Mouse (Mus musculus) Patski (cell line): ENCODE measurements at regions not wholly inside any gene's neighbourhood (a gene's known extent, or its start where the extent isn't known, plus 50 kb on each side); places are given as distances from the start of the nearest gene placed in this dataset.

Source experiments
- ATAC-seq: fragments of 100-300 bp; one replicate; pipeline ENCODE4 v1.8.0; 2021
- CTCF ChIA-PET: fragments of 350-600 bp; sonication (Branson Sonifier 250); formaldehyde crosslinking; loops from one replicate; lab custom pipeline; 2022; ENCODE audit warnings: inconsistent platforms; lab: Charles Lee
- POLR2A ChIA-PET: fragments of 350-600 bp; sonication (Branson Sonifier 250); formaldehyde crosslinking; loops from one replicate; lab custom pipeline; 2022; ENCODE audit warnings: antibody characterized with exemption, inconsistent platforms; lab: Charles Lee
- DNase-seq: peaks from one replicate; pipeline ENCODE4 v3.0.0-alpha.2; 2011; ENCODE audit warnings: low read depth, low spot score
- H3K27me3 ChIP-seq: fragments of 371-371 bp; one replicate; pipeline ENCODE4 v1.5.1; 2021
- CTCF ChIP-seq: fragments of 100-300 bp; IDR thresholded peaks from one replicate; pipeline ENCODE4 v1.5.1; 2021
- in situ Hi-C: fragments of 300-500 bp; cut with MboI; formaldehyde crosslinking; loops from 3 replicates; pipeline ENCODE4 v1.11.1; 2018; ENCODE audit warnings: low pct_unique_long_range_greater_than_20kb, mixed read lengths

DNA sequence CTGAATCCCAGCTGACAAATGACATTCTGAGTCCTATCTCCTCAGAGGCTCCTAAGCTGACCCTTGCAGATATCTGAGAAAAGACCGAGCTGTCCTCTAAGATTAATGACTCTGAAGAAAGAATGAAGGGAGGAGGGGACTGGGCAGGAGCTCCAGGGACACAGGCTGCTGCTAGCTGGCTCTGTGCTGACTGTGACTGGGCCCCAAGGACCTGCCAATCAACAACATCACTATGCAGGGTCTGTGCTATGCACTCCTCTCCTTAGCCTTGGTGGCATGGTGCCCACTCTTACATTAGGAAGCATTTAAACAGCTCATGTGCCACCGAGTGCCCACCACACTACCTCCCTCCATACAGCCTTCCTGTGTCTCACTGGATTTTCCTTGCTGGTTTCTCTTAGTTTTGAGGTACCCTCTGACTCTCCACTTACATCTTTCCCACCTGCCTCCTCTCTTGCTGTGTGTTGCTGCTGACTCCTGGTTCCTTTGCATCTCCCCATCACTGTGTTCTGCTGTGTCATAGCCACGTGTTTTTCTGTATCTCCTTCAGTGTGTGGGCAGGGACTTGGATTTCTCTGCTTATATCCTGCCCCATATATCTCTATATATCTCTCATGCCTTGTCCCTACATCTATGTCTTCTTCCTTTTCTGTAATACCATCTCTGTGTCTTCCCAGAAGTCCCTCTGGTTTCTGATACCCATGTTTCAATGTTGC lies 219.4 kb upstream of the Xylt1 start:
- TF ChIP-seq CTCF, result no peak
- ATAC-seq (no peak), DNase-seq (no peak)
- in situ Hi-C loops, result no loop called here
- no peaks in the 10 kb centered on the region for H3K27me3 ChIP-seq
- CTCF ChIA-PET, result no interaction called here
- POLR2A ChIA-PET, result no interaction called here

DNA sequence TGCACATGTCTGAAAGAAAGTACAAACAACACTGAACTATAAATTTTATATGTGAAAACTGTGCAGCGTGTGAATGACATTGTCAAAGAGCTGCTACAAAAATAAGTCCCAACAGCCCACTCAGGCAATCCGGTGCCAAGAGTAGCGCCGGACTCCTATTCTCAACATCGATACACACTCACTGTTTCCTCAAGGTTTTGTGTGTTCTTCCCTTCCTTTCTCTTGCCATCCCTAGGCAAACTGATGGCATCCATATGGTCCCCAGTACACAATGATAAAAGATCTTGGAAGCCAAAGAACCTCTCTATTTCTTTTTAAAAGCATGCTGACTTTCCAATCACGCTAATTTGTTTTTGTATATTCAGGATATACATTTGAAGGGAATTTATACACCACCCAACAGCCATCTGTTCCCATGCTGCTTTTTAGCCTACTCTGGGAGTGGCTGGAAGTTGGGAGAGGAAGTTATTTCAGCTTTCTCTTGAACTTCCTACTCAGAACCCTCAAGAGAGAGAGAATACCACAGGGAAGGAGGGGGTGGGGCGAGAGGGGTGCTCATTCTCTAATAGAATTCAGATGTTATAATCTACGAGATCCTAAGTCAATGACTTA lies 205.9 kb upstream of the Xylt1 start:
- ATAC-seq (no peak), DNase-seq (no peak)
- TF ChIP-seq CTCF, result no peak
- H3K27me3 ChIP-seq, result no peaks in the 10 kb centered on the region
- ChIA-PET CTCF (no interaction called here), POLR2A (interaction anchor here (0.7 kb wide), 1 partner anchor 22 kb away, joined by 4 read pairs; no protein-coding TSS in a partner anchor)
- in situ Hi-C loops, result no loop called here

DNA sequence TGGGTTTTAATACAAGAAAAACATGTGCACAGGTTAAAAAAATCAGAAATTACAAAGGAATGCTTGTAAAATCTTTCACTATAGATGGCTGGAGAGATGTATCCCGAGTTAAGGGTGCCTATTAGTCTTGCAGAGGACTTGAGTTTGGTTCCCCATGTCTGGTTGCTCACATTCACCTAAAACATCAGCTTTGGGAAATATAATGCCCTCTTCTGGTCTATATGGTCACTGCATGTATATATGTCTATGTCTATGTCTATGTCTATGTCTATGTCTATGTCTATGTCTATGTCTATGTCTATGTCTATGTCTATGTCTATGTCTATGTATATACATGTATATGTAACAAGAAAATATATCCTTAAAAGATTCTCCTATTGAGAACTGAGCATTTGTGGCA lies 196.8 kb upstream of the Xylt1 start:
- no peak for TF ChIP-seq CTCF
- POLR2A ChIA-PET, result no interaction called here
- peaks cover 4% of the 10 kb centered on the region for H3K27me3 ChIP-seq
- no peak for DNase-seq
- in situ Hi-C loops, result no loop called here
- ATAC-seq, result no peak
- CTCF ChIA-PET, result no interaction called here

DNA sequence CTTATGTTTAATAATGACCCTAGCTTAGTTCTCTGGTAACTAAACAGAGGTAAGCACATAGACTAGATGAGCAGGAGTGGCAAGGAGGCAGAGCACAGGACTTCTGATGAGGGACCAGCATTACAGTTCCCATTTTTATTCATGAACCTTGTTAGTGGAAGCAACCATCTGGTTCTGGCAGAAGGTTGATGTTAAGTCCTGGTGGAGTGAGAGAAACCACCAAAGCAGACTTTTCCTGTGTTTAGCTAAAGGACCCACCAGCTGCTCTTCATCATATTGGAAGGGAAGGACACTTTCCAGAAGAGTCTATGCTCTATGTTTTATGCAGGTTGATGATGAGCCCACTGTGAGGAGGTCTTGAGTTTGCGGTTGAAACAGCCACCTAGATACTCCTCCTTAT lies 194.9 kb upstream of the Xylt1 start:
- CTCF ChIA-PET, result no interaction called here
- ATAC-seq, result no peak
- H3K27me3 ChIP-seq, result peaks cover 4% of the 10 kb centered on the region
- POLR2A ChIA-PET, result no interaction called here
- no peak for DNase-seq
- TF ChIP-seq CTCF, result no peak
- in situ Hi-C loops, result no loop called here

DNA sequence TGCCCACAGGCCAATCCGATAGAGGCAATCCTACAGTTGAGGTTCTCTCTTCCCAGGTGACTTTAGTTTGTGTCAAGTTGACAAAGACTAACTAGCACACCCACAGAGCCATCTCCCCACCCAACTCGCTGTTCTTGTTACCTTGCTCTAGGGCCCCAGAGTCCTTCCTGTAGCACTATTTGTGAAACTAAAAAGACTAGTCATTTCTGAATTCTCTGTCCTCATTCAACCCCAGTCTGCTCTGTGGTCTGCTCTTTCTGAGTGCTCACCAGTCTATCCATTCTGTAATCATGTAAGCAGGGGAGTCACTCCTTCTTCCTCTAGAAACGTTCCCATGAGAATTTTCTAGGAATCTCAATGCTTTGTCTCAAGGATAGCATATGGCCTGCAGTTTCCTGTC lies 184.2 kb upstream of the Xylt1 start:
- CTCF ChIA-PET, result no interaction called here
- POLR2A ChIA-PET, result interaction anchor here (0.6 kb wide), 1 partner anchor 745 kb away, joined by 3 read pairs; no protein-coding TSS in a partner anchor
- DNase-seq, result no peak
- H3K27me3 ChIP-seq, result peaks cover 3% of the 10 kb centered on the region
- in situ Hi-C loops, result no loop called here
- no peak for TF ChIP-seq CTCF
- no peak for ATAC-seq

DNA sequence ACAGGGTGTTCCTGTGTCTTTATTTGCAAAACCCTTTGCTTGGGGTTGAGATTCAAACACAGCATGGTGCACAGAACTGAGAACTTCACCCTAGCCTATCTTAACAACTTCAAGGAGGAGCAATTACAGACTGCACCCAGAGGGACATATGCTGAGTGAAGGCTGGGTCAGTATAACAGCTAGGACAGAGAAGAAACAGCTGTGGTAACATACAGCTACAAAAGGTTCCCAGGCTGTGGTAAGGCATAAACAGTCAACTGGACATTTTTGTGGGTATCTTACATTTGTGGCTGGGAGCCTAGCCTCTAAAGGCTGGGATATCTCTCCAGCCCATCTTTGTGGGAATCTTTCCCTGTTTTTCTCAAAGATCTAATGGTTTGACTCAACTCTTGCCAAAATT lies 154.5 kb upstream of the Xylt1 start:
- TF ChIP-seq CTCF, result no peak
- in situ Hi-C loops, result no loop called here
- no peak for ATAC-seq
- no peak for DNase-seq
- POLR2A ChIA-PET, result no interaction called here
- CTCF ChIA-PET, result no interaction called here
- no peaks in the 10 kb centered on the region for H3K27me3 ChIP-seq

DNA sequence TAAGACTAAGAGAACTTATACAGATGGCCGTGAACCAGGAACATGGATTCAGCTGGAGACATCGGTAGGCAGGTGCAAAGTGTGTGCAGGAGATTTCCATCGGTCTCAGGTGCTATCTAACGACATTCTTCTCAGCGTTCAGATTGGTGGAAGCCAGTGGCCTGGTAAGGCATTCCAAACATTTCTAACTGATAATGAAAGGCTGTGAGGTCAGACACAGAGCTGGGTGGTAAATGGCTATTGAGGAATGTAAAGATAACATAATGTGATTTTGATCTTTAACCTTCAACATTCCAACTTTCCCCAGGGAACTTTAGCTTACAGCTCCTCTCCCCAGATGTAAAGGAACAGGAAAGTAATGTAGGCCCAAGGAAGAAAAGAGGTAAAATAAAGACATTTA lies 151.2 kb upstream of the Xylt1 start:
- CTCF ChIA-PET, result no interaction called here
- TF ChIP-seq CTCF, result no peak
- in situ Hi-C loops, result no loop called here
- DNase-seq (no peak), ATAC-seq (no peak)
- POLR2A ChIA-PET, result no interaction called here
- H3K27me3 ChIP-seq, result no peaks in the 10 kb centered on the region

DNA sequence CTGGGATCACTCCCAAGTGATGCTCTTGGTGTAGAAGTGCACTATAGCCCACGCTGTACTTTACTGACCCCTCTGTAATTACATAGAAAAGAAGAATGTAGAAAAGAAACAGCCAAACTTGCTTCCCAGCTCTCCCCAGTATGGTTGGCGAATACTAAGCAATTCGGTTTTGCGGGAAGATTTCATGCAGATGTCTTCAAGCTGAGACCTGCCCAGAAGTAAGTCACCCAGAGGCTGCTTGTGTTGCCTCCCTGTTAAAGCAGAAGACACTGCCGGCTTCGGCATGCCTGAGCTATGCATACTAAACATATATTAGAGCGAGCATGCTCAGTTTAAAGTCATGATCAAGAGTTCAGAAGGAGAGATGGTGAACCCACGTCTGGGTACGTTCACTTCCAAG lies 124.0 kb upstream of the Xylt1 start:
- in situ Hi-C loops, result no loop called here
- DNase-seq (no peak), ATAC-seq (no peak)
- ChIA-PET POLR2A (no interaction called here), CTCF (no interaction called here)
- TF ChIP-seq CTCF, result no peak
- no peaks in the 10 kb centered on the region for H3K27me3 ChIP-seq

DNA sequence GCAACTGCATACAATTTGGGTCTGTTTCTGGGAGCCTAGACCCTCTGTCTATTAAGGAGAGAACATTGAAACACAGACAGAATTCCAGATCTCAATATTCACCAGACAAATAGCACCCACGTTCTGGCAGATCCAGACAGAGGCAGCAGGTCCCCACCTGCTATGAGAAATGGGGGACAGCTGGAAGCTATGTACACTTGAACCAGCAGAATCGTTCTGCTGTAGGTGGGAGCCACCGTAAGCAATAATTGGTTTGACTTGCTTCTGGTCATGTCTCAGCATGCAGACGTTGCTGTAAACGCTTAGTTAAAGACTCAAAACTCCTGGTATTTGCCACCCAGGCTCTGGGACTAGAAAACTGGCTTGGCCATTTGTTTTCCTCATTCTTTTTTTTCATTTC lies 122.2 kb upstream of the Xylt1 start:
- DNase-seq, result no peak
- in situ Hi-C loops, result no loop called here
- POLR2A ChIA-PET, result no interaction called here

DNA sequence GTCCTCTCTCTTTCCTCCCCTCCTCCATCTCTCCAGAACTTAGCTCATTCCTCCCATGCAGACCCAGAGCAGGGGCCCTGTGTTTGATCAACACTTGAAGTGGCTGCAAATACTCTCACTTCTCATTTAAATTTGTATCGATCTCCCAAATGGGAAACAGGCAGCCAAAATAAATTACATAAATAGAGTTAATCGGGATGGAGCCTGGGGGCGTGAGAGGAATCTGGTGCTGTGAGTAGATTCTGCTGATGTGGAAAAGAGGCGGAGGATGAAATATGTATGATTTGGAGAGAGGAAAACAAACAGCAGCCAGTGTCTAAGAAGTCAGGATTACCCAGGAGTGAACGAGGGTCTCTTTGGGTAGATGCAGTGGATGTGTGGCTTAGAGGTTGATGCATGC lies 121.6 kb upstream of the Xylt1 start:
- in situ Hi-C loops, result no loop called here

More for the DNA sequence above, 122.2 kb upstream of the Xylt1 start:
- no peak for TF ChIP-seq CTCF
- no peaks in the 10 kb centered on the region for H3K27me3 ChIP-seq
- ATAC-seq, result no peak
- CTCF ChIA-PET, result no interaction called here

DNA sequence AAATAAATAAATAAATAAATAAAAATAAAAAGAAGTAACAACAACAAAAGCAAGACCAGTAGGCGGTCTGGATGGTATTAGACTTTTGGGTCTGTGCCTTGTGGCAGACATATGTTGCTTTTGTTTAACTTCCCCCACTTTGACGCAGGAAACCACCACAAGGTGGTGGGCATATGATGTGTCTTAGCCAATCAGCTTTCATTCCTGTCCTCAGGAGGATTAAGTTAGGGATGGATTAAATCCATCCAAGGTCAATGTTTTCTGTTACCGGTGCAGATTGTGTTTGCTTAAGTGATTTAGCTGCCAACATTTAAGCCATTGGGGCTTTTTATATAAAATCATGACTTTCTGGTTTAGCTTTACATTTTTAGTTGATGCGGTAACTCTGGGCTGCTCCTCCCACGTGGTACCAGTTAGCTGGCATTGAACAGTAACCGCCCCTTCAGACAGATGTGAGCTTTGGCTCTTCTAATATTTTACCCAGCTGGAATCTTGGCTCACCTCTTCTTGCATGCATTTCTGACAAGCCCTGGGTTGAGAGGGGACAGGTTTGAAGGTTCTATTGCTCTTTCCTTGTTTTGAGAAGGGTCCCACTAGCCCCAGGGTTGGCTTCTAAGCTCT lies 121.0 kb upstream of the Xylt1 start:
- DNase-seq (no peak), ATAC-seq (no peak)
- ChIA-PET POLR2A (no interaction called here), CTCF (interaction anchor here (1.0 kb wide), 1 partner anchor 32 kb away, joined by 3 read pairs; no protein-coding TSS in a partner anchor)
- in situ Hi-C loops, result no loop called here
- TF ChIP-seq CTCF, result no peak
- H3K27me3 ChIP-seq, result no peaks in the 10 kb centered on the region

More for the DNA sequence above, 121.6 kb upstream of the Xylt1 start:
- ChIA-PET POLR2A (no interaction called here), CTCF (interaction anchor here (1.0 kb wide), 1 partner anchor 31 kb away, joined by 3 read pairs; no protein-coding TSS in a partner anchor)
- DNase-seq (no peak), ATAC-seq (no peak)
- H3K27me3 ChIP-seq, result no peaks in the 10 kb centered on the region
- no peak for TF ChIP-seq CTCF
